Comparison of ENCODE assay signal across 22 mouse cellular contexts in the genomic region with DNA sequence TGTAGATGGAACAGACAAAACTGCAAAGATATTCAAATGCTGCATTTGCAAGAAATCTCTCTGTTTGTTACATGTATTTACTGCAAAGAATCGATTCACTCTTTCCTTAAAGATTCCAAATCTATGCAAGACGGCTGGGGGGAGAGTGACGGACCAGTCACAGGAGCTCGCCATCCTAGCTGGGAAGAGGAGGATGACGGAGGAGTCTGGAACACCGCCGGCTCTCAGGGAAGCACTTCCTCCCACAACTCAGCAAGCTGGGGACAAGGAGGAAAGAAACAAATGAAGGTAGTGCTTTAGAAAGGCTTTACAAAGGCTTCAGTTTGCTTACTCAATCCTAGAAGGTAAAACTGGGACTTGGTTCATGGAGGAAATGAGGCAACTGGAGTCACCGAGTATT.
DNase-seq lines count a peak whose midpoint lies in the region; ATAC-seq and TF ChIP-seq lines count a peak whose summit lies in the region.
"Had no signal": no experiment of that assay in that cellular context is flagged by ENCODE, and none has a peak within 500 bp of the region (broad histone marks: within the 10 kb centered on the region; RNA-seq: fewer than 3 reads in every experiment).

No protein-coding gene starts in this region.

- intact Hi-C loops in heart, adult 2 months (cut with DNase I) = loop anchor here (5.0 kb wide), 1 partner anchor 177 kb away; no protein-coding TSS in a partner anchor

- H3K27me3 ChIP-seq in heart, adult 2 months (ENCODE audit: control insufficient read depth, insufficient read depth, low read length) = no peaks in the 10 kb centered on the region
- no peaks in the 10 kb centered on the region for H3K27me3 ChIP-seq in limb, embryonic 14.5 days (ENCODE audit: control insufficient read depth, insufficient read depth, low read length)
- H3K27me3 ChIP-seq in limb, embryonic 10.5 days (ENCODE audit: low read depth, poor library complexity, severe bottlenecking) = no peaks in the 10 kb centered on the region
- H3K27me3 ChIP-seq: hindbrain, embryonic 13.5 days had no signal

- H3K36me3 ChIP-seq in heart, adult 2 months (ENCODE audit: control insufficient read depth, insufficient read depth, low read length) = peaks cover 13% of the 10 kb centered on the region
- peaks cover 87% of the 10 kb centered on the region for H3K36me3 ChIP-seq in limb, embryonic 14.5 days (ENCODE audit: control insufficient read depth, insufficient read depth, low read length)
- peaks cover 93% of the 10 kb centered on the region for H3K36me3 ChIP-seq in limb, embryonic 10.5 days

- peak; percentile 31 for DNase-seq in heart, adult 11 months
- DNase-seq in heart, adult 2 months = no peak
- DNase-seq in limb, embryonic 14.5 days (ENCODE audit: low spot score) = no peak
- DNase-seq in limb, embryonic 10.5 days (ENCODE audit: low spot score) = no peak
- DNase-seq in right cerebral cortex, postnatal 25 days = peak; percentile 19
- no peak for DNase-seq in right cerebral cortex, postnatal 10 days (ENCODE audit: low spot score in 2 of 2)
- DNase-seq in lung, postnatal 4 days = no peak
- DNase-seq: adrenal gland, adult 2 months; adrenal gland, postnatal 14 days; cerebellum, adult 11-12 months; cerebellum, adult 8-10 months; cerebellum, postnatal 36 days; embryo, embryonic 11 days; gastrocnemius, postnatal 25 days had no signal

- H3K4me3 ChIP-seq in heart, adult 2 months = no peak overlapping the region
- no peak overlapping the region for H3K4me3 ChIP-seq in limb, embryonic 14.5 days (replicated peaks; ENCODE audit: low read length)
- H3K4me3 ChIP-seq in limb, embryonic 10.5 days = no peak overlapping the region
- H3K4me3 ChIP-seq: hindbrain, embryonic 13.5 days had no signal

- ATAC-seq in limb, embryonic 14.5 days (ENCODE audit: low FRiP score, low read depth) = no peak
- ATAC-seq: CD4-positive, CD25-positive, alpha-beta regulatory T cell, adult 4 months; forebrain, embryonic 14.5 days; forebrain, postnatal 0 days; hindbrain, postnatal 0 days; inflammation-experienced regulatory T-cells, adult 6 months; intestine, embryonic 16.5 days had no signal

- no peaks in the 10 kb centered on the region for H3K9me3 ChIP-seq in limb, embryonic 14.5 days (ENCODE audit: control insufficient read depth, low read length)
- no peaks in the 10 kb centered on the region for H3K9me3 ChIP-seq in limb, embryonic 10.5 days (replicated peaks)
- H3K9me3 ChIP-seq: hindbrain, embryonic 13.5 days had no signal

- no peak overlapping the region for H3K4me2 ChIP-seq in limb, embryonic 14.5 days (replicated peaks; ENCODE audit: low read depth, low read length, severe bottlenecking)
- H3K4me2 ChIP-seq: heart, embryonic 11.5 days; hindbrain, embryonic 13.5 days had no signal

- H3K9ac ChIP-seq in heart, adult 2 months (ENCODE audit: low read depth, low read length) = no peak overlapping the region
- H3K9ac ChIP-seq in limb, embryonic 14.5 days (ENCODE audit: low read depth, low read length, severe bottlenecking) = no peak overlapping the region
- H3K9ac ChIP-seq: forebrain, postnatal 0 days; hindbrain, embryonic 13.5 days had no signal

- WGBS in heart, adult 2 months = 57% methylated on average over 8 of the region's 8 CpGs
- WGBS in limb, embryonic 14.5 days = 84% methylated on average over 8 of the region's 8 CpGs
- 91% methylated on average over 8 of the region's 8 CpGs for WGBS in limb, embryonic 10.5 days

- H3K27ac ChIP-seq in heart, adult 2 months = no peak overlapping the region
- 0 out of 2 replicates have a peak overlapping the region, but pooled peaks have one; percentile 33 for H3K27ac ChIP-seq in limb, embryonic 14.5 days (replicated peaks; ENCODE audit: low read depth, low read length)
- no peak overlapping the region for H3K27ac ChIP-seq in limb, embryonic 10.5 days
- H3K27ac ChIP-seq: hindbrain, embryonic 13.5 days; hindbrain, postnatal 0 days had no signal

- no peak for TF ChIP-seq CTCF in heart, adult 2 months (IDR thresholded peaks at IDR 0.05)

- H3K4me1 ChIP-seq in heart, adult 2 months (ENCODE audit: control insufficient read depth, insufficient read depth, low read length) = no peaks in the 10 kb centered on the region
- no peaks in the 10 kb centered on the region for H3K4me1 ChIP-seq in limb, embryonic 14.5 days (ENCODE audit: control insufficient read depth, insufficient read depth, low read length)
- H3K4me1 ChIP-seq in limb, embryonic 10.5 days = no peaks in the 10 kb centered on the region
- H3K4me1 ChIP-seq: hindbrain, embryonic 13.5 days had no signal

- TF ChIP-seq EP300 in heart, adult 2 months (IDR thresholded peaks at IDR 0.05; ENCODE audit: insufficient read depth, low read depth, low read length) = no peak

- H3K79me2 ChIP-seq in heart, adult 2 months (replicated peaks; ENCODE audit: control insufficient read depth, insufficient read depth, low read length) = no peaks in the 10 kb centered on the region

- TF ChIP-seq POLR2A in heart, adult 2 months (IDR thresholded peaks at IDR 0.05; ENCODE audit: insufficient read depth, low read depth, low read length) = no peak
- no peak for TF ChIP-seq POLR2A in limb, embryonic 14.5 days (IDR thresholded peaks at IDR 0.05; ENCODE audit: borderline replicate concordance, extremely low read depth, insufficient read depth, insufficient read length)

Comparison
In these comparisons a context has a peak if more than half of its experiments do, and no peak if none do; other contexts are left out.
1. DNase-seq: peak in heart, adult 11 months (single experiment) and right cerebral cortex, postnatal 25 days (single experiment); none in heart, adult 2 months (0 of 2), limb, embryonic 14.5 days (single experiment), limb, embryonic 10.5 days (single experiment), right cerebral cortex, postnatal 10 days (0 of 2) and lung, postnatal 4 days (0 of 2).